Mouse (Mus musculus) heart, adult 10 weeks (tissue): Measurements from ENCODE around the gene Asgr2. TPM values are rescaled to one million over a fixed set of nuclear protein-coding genes. Genes with fewer than 3 reads are reported as not detected.

ENCODE experiments used
- polyA plus RNA-seq: library from polyadenylated mRNA; stranded (reverse); fragments of 350-450 nt; fragmentation: Illumina TruSeq; extraction: RNeasy Lipid Tissue Mini Kit (QIAGEN cat#74804); gene quantifications from one replicate; pipeline ENCODE4 v1.2.3, GENCODE M21; 2014; ENCODE audit warnings: low read depth, low replicate concordance

Asgr2 gene
- 0.68 TPM for polyA plus RNA-seq

DNA sequence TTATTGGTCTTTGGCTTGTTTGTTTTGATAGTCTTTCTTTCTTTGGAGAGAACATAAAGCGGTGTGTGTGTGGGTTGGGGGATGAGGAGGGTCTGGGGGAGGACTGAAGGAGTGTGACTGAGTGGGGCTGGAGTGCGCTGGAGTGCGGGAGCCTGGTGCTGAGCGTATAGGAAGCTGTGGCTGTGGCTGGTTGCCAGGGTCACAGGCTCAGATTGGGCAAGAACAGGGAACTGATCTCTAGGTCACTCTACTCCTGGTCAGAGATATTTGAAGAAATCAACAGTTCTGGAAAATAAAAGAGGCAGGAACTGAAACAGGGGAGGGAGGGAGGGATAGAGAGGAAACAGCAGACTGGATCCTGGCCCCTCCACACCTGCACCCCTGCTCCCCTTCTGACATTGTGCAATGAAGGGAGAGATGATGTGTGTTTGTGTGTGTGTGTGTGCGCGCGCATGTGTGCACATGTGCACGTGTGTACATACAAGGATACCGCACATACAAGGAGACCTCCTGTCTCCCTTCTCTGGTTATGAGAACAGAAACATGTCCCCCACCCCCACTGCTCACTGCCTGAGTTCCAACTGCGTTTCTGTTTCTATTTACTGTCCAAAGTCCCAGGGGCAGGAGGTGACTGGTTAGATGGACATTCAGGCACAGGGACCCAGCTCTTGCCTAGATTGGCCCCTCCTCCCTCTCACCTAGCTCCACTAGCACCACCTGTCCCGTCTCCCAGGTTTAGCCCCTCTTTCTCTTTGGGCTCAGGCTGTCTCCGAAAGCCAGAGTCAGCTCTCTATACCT lies at the start of gene Asgr2:
Gene Asgr2, plus strand, starts transcription at position 659 of the 798 bp plus-strand sequence.

DNA sequence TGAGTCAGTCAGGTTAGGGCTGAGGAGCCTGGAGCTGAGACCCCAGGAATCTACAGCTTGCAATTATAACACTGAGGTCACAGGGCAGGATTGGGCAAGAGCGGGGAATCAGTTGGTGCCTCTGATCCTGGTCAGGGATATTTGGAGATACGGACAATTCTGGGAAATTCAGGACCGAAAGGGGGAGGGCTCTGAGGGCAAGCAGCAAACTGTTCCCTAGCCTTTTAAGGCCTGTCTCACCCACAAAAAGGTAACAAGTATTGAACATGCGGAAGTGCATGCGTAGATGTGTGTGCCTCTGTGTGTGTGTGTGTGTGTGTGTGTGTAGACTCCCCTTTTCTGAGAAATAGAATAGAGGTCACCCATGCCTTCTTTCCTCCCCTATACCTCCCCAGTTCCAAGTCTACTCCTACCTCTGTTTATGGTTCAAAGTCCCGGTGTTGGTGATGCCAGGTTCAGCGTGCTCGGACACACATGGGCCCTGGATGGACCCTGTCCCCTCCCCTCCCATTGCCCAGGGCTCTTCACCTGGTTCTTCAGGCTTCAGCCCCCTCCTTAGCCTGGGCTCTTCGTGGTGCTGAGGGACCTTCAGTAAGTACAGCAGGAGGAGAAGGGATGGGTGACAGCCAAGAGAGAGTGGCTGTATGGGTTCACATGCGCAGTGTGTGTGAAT lies 38.4 kb upstream of the Asgr2 start, which contains the start of gene Asgr1:
Gene Asgr1, plus strand, starts transcription at position 188 of the 673 bp plus-strand sequence.

DNA sequence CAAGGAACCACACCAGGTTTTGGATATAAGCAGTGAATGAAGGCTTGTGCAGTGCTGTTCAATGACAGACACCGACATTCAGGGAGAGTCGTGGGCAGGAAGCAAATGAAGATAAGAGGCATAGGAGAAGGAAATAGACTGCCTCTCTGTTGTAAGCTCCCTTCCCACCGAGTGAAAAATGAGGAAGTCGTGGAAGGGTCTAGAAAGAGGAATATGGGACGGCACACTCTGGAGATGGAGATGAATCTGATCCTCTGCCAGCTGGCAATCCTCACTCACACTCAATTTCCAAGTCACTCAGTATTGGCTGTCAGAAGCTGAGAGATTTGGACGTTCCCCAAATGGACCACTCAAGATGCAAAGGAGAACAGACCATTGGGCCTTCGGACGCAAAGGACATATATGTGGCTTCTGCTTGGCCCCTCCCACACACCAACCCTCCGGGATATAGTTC lies 37.5 kb downstream of the Asgr2 start, which contains the start of gene Mgl2:
Gene Mgl2, plus strand, starts transcription at position 404 of the 454 bp plus-strand sequence.

Other genes with a start within 250 kb of the Asgr2 start
- gene Plscr3, start 246.3 kb upstream of the Asgr2 start, polyA plus RNA-seq: 23.8 TPM
- not detected for gene Tnk1, start 233.9 kb upstream of the Asgr2 start, polyA plus RNA-seq
- gene Tmem95, start 214.6 kb upstream of the Asgr2 start, polyA plus RNA-seq: not detected
- gene Kctd11, start 211.2 kb upstream of the Asgr2 start, polyA plus RNA-seq: 4.2 TPM
- gene Acap1, start 197.1 kb upstream of the Asgr2 start, polyA plus RNA-seq: 0.81 TPM
- 2.9 TPM for gene 2810408A11Rik, start 191.7 kb upstream of the Asgr2 start, polyA plus RNA-seq
- gene Neurl4, start 191.6 kb upstream of the Asgr2 start, polyA plus RNA-seq: 37.7 TPM
- 44.4 TPM for gene Gps2, start 178.8 kb upstream of the Asgr2 start, polyA plus RNA-seq
- gene Eif5a, start 170.7 kb upstream of the Asgr2 start, polyA plus RNA-seq: 482 TPM
- gene Ybx2, start 156.8 kb upstream of the Asgr2 start, polyA plus RNA-seq: 32.3 TPM
- 385 TPM for gene Slc2a4, start 144.5 kb upstream of the Asgr2 start, polyA plus RNA-seq
- gene Cldn7, start 127.9 kb upstream of the Asgr2 start, polyA plus RNA-seq: 0.58 TPM
- 146 TPM for gene Ctdnep1, start 111.5 kb upstream of the Asgr2 start, polyA plus RNA-seq
- gene Elp5, start 110.1 kb upstream of the Asgr2 start, polyA plus RNA-seq: 52.8 TPM
- 418 TPM for gene Gabarap, start 101.5 kb upstream of the Asgr2 start, polyA plus RNA-seq
- gene Phf23, start 96.9 kb upstream of the Asgr2 start, polyA plus RNA-seq: 25.3 TPM
- gene Dvl2, start 92.0 kb upstream of the Asgr2 start, polyA plus RNA-seq: 5.6 TPM
- 1,086 TPM for gene Acadvl, start 77.2 kb upstream of the Asgr2 start, polyA plus RNA-seq
- 3.2 TPM for gene Dlg4, start 75.7 kb upstream of the Asgr2 start, polyA plus RNA-seq
- gene Asgr1, start 38.6 kb upstream of the Asgr2 start, polyA plus RNA-seq: 0.50 TPM
- 16.8 TPM for gene Mgl2, start 37.7 kb downstream of the Asgr2 start, polyA plus RNA-seq
- gene Clec10a, start 63.6 kb downstream of the Asgr2 start, polyA plus RNA-seq: 7.1 TPM
- 0.71 TPM for gene Slc16a11, start 120.1 kb downstream of the Asgr2 start, polyA plus RNA-seq
- gene Slc16a13, start 128.4 kb downstream of the Asgr2 start, polyA plus RNA-seq: 3.4 TPM
- gene Bcl6b, start 137.2 kb downstream of the Asgr2 start, polyA plus RNA-seq: 15.9 TPM
- gene 0610010K14Rik, start 145.3 kb downstream of the Asgr2 start, polyA plus RNA-seq: 37.6 TPM
- 4.5 TPM for gene Gm21988, start 147.2 kb downstream of the Asgr2 start, polyA plus RNA-seq
- 154 TPM for gene Rnasek, start 147.2 kb downstream of the Asgr2 start, polyA plus RNA-seq
- 4.5 TPM for gene Alox12, start 162.7 kb downstream of the Asgr2 start, polyA plus RNA-seq
- not detected for gene Alox12e, start 230.0 kb downstream of the Asgr2 start, polyA plus RNA-seq